Mouse (Mus musculus): Measurements from ENCODE around the gene Nsun2. TPM values are rescaled to one million over a fixed set of nuclear protein-coding genes. Genes with fewer than 3 reads are reported as not detected.

Nsun2 gene
- polyA plus RNA-seq, 1 experiment from 2014 or later, result 110 TPM

DNA sequence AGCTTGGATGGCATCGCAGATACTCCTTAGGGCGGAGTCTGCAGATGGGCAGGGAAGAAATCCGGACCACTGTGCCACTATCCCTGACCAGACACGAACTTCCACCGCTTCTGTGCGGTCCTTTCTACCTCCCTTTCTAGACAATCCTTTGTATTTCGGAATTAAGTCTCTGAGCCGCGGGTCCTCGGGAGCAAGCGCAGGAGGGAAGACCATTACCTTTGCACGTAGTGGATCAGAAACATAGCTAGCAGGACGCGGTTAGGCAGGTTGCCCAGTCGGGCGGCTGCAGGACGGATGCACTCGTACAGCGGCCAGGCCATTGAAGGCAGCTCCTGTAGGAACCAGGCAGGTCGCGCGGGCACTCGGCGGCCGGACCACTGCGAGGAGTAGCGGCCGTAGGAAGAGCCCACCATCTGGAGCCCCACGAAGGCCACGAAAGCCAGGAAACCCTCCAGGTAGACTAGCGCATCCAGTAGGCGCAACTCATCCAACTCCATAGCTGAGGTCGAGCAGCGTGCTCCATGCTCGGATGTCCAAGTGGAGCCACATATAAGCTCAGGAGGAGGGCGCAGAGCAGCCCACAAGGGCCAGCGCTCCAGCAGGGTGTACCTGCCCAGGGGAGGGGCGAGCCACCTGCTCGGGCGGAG lies 77.3 kb downstream of the Nsun2 start:
- H3K27me3 ChIP-seq (ENCODE audit: control insufficient read depth, insufficient read depth, low read length), result no peaks in the 10 kb centered on the region
- H3K9ac ChIP-seq (replicated peaks; ENCODE audit: low read depth, low read length), result peak overlapping the region; percentile 45
- WGBS, result under 1% methylated on average over 40 of the region's 40 CpGs
- H3K4me2 ChIP-seq (replicated peaks; ENCODE audit: low read depth, low read length), result peak overlapping the region; percentile 71
- H3K36me3 ChIP-seq (ENCODE audit: control insufficient read depth, insufficient read depth, low read length), result peaks cover 21% of the 10 kb centered on the region
- H3K27ac ChIP-seq (ENCODE audit: low read length), result no peak overlapping the region
- H3K4me1 ChIP-seq (ENCODE audit: control insufficient read depth, insufficient read depth, low read length), result peaks cover 5% of the 10 kb centered on the region; the same call in 1 of the 2 replicates
- H3K4me3 ChIP-seq (ENCODE audit: low read depth, low read length), result peak overlapping the region; percentile 50
- H3K9me3 ChIP-seq (ENCODE audit: control insufficient read depth, low read depth, low read length), result no peaks in the 10 kb centered on the region
- peak; percentile 7 for ATAC-seq (ENCODE audit: insufficient number of reproducible peaks, insufficient read depth, low FRiP score, low read depth)

DNA sequence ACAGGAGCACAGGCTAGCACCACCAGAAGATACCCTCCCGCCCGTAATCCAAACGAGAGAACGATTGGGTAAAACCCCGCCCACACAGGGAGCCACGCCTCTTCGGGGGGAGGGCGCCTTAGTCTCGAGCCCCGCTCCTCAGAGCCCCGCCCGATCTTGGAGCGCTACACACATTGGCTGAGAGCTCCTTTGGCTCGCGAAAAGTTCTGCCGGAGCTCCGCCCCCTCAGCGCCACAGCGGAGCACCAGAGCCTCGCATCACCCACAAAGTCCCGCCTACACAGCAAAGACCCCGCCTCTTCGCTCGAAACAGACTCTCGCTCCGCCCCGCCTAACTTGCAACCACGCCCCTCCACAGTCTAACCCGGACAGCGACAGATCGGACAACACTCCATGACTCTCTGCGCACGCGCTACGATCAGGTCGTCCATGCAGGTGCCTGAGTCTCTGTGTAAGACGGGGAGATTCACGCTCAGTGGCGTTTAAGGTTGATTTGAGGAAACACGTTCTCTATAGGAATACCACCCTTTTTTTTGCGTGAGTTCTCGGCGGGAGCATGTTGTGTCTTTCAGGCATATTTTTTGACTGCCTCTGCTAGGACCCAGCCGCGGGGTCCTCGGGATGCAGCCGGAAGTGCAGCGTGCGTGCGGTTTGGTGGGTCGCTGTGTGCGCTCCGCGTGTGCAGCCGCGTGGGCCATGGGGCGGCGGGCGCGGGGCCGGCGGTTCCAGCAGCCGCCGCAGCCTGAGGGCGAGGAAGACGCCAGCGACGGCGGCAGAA lies 78.0 kb downstream of the Nsun2 start, which contains the start of gene Srd5a1:
Gene Srd5a1, minus strand, starts transcription at position 45 of the 777 bp plus-strand sequence.
- Histone ChIP-seq H3K27ac (ENCODE audit: low read length) (peak within 1 kb of the TSS; percentile 48; the same call in 1 of the 2 replicates), H3K4me2 (replicated peaks; ENCODE audit: low read depth, low read length) (peak within 1 kb of the TSS; percentile 72), H3K27me3 (ENCODE audit: control insufficient read depth, insufficient read depth, low read length) (no peaks in the 10 kb centered on the region), H3K9ac (replicated peaks; ENCODE audit: low read depth, low read length) (peak within 1 kb of the TSS; percentile 69), H3K4me3 (ENCODE audit: low read depth, low read length) (peak within 1 kb of the TSS; percentile 97), H3K4me1 (ENCODE audit: control insufficient read depth, insufficient read depth, low read length) (peaks cover 5% of the 10 kb centered on the region; the same call in 1 of the 2 replicates), H3K9me3 (ENCODE audit: control insufficient read depth, low read depth, low read length) (no peaks in the 10 kb centered on the region), H3K36me3 (ENCODE audit: control insufficient read depth, insufficient read depth, low read length) (peaks cover 28% of the 10 kb centered on the region)
- ATAC-seq (ENCODE audit: insufficient number of reproducible peaks, insufficient read depth, low FRiP score, low read depth), result peak; percentile 99
- WGBS, result under 1% methylated on average over 69 of the region's 69 CpGs

DNA sequence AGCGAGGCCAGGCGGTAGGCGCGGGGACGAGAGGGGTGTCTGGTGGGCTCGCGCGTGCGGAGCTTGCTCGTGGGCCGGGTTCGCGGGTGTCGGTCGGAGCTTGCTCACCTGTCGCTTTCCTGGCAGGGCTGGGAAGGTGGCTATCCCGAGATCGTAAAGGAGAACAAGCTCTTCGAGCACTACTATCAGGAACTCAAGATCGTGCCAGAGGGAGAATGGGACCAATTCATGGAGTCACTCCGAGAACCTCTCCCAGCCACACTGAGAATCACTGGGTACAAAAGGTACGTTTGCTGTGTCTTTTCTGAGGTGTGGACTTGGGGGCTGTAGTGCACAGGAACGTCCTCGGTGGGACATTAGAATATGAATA lies 78.6 kb downstream of the Nsun2 start:
- no peaks in the 10 kb centered on the region for H3K9me3 ChIP-seq (ENCODE audit: control insufficient read depth, low read depth, low read length)
- peak overlapping the region; percentile 72 for H3K4me2 ChIP-seq (replicated peaks; ENCODE audit: low read depth, low read length)
- no peak for ATAC-seq (ENCODE audit: insufficient number of reproducible peaks, insufficient read depth, low FRiP score, low read depth)
- H3K9ac ChIP-seq (replicated peaks; ENCODE audit: low read depth, low read length), result peak overlapping the region; percentile 69
- peak overlapping the region; percentile 97 for H3K4me3 ChIP-seq (ENCODE audit: low read depth, low read length)
- under 1% methylated on average over 24 of the region's 24 CpGs for WGBS
- no peak overlapping the region for H3K27ac ChIP-seq (ENCODE audit: low read length)
- peaks cover 5% of the 10 kb centered on the region; the same call in 1 of the 2 replicates for H3K4me1 ChIP-seq (ENCODE audit: control insufficient read depth, insufficient read depth, low read length)
- H3K27me3 ChIP-seq (ENCODE audit: control insufficient read depth, insufficient read depth, low read length), result no peaks in the 10 kb centered on the region
- H3K36me3 ChIP-seq (ENCODE audit: control insufficient read depth, insufficient read depth, low read length), result peaks cover 34% of the 10 kb centered on the region

DNA sequence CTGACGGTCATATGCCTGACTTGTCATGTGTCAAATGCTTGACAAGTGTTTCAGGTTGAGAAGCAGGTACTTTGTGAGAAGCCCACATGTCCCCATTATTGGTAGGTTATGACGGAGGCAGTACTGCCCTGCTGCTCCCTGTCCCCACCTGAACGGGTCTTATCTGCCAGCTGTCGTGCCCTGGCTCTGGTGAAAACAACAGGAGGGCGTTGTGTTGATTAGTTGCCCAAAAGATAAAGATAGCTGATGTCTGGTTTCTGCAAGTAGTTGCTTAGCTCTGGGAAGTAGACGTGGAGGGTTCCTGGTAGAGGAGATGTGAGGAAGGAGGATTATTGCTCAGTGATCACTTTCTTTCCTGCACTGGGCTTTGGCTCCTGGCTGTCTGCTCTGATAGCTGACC lies 83.2 kb downstream of the Nsun2 start:
- Histone ChIP-seq H3K9ac (replicated peaks; ENCODE audit: low read depth, low read length) (no peak overlapping the region), H3K27ac (ENCODE audit: low read length) (no peak overlapping the region), H3K36me3 (ENCODE audit: control insufficient read depth, insufficient read depth, low read length) (peaks cover 72% of the 10 kb centered on the region), H3K4me3 (ENCODE audit: low read depth, low read length) (no peak overlapping the region), H3K9me3 (ENCODE audit: control insufficient read depth, low read depth, low read length) (no peaks in the 10 kb centered on the region), H3K4me2 (replicated peaks; ENCODE audit: low read depth, low read length) (no peak overlapping the region), H3K4me1 (ENCODE audit: control insufficient read depth, insufficient read depth, low read length) (peaks cover 5% of the 10 kb centered on the region; the same call in 1 of the 2 replicates), H3K27me3 (ENCODE audit: control insufficient read depth, insufficient read depth, low read length) (no peaks in the 10 kb centered on the region)
- no peak for ATAC-seq (ENCODE audit: insufficient number of reproducible peaks, insufficient read depth, low FRiP score, low read depth)
- 83% methylated on average over 6 of the region's 6 CpGs for WGBS

DNA sequence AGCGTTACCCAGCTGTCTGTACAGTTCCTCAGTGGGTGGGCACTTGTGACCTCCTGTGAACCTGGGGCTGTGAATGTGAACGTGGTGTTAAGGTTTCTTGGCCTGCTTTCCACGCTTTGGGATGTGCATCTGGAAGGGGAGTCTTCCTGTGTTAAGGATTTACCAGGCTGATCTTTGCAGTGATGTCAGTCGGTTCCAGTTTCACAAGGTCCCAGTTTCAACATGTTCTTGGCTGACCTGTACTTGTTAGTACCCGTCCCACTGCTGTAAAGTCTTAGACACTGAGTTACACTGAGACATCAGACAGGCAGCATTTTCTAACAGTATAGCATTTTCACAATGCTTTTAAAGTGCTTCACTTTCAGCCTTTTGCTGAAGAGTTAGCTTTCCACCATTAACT lies 90.3 kb downstream of the Nsun2 start:
- H3K27ac ChIP-seq (ENCODE audit: low read length), result no peak overlapping the region
- H3K36me3 ChIP-seq (ENCODE audit: control insufficient read depth, insufficient read depth, low read length), result peaks cover 80% of the 10 kb centered on the region
- no peaks in the 10 kb centered on the region for H3K4me1 ChIP-seq (ENCODE audit: control insufficient read depth, insufficient read depth, low read length)
- no peak overlapping the region for H3K9ac ChIP-seq (replicated peaks; ENCODE audit: low read depth, low read length)
- ATAC-seq (ENCODE audit: insufficient number of reproducible peaks, insufficient read depth, low FRiP score, low read depth), result no peak
- WGBS, result 82% methylated on average over 5 of the region's 5 CpGs
- H3K27me3 ChIP-seq (ENCODE audit: control insufficient read depth, insufficient read depth, low read length), result no peaks in the 10 kb centered on the region
- H3K4me3 ChIP-seq (ENCODE audit: low read depth, low read length), result no peak overlapping the region
- no peak overlapping the region for H3K4me2 ChIP-seq (replicated peaks; ENCODE audit: low read depth, low read length)
- no peaks in the 10 kb centered on the region for H3K9me3 ChIP-seq (ENCODE audit: control insufficient read depth, low read depth, low read length)

DNA sequence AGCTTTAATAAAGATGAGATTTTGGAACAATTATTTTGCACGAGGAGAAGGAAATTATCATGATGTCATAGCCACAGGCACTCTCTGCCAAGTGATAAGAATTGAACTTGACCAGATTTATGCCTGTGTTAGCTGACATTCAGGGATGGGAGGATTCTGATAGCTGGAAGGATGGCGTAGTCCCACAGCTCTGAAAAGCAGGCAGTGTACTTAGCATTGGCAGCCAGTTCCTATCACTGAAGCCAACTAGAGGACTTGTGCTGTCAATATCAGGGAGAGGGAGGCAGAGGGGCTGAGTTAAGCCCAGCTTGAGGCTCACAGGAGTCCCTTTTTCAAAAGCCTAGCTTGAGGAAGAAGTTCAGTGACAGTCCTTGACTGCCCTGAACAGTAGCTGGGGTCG lies 91.0 kb downstream of the Nsun2 start:
- H3K9ac ChIP-seq (replicated peaks; ENCODE audit: low read depth, low read length), result no peak overlapping the region
- no peaks in the 10 kb centered on the region for H3K27me3 ChIP-seq (ENCODE audit: control insufficient read depth, insufficient read depth, low read length)
- H3K9me3 ChIP-seq (ENCODE audit: control insufficient read depth, low read depth, low read length), result no peaks in the 10 kb centered on the region
- WGBS, result 92% methylated on average over 3 of the region's 3 CpGs
- H3K4me2 ChIP-seq (replicated peaks; ENCODE audit: low read depth, low read length), result no peak overlapping the region
- H3K4me3 ChIP-seq (ENCODE audit: low read depth, low read length), result no peak overlapping the region
- ATAC-seq (ENCODE audit: insufficient number of reproducible peaks, insufficient read depth, low FRiP score, low read depth), result no peak
- no peaks in the 10 kb centered on the region for H3K4me1 ChIP-seq (ENCODE audit: control insufficient read depth, insufficient read depth, low read length)
- peaks cover 80% of the 10 kb centered on the region for H3K36me3 ChIP-seq (ENCODE audit: control insufficient read depth, insufficient read depth, low read length)
- H3K27ac ChIP-seq (ENCODE audit: low read length), result no peak overlapping the region

DNA sequence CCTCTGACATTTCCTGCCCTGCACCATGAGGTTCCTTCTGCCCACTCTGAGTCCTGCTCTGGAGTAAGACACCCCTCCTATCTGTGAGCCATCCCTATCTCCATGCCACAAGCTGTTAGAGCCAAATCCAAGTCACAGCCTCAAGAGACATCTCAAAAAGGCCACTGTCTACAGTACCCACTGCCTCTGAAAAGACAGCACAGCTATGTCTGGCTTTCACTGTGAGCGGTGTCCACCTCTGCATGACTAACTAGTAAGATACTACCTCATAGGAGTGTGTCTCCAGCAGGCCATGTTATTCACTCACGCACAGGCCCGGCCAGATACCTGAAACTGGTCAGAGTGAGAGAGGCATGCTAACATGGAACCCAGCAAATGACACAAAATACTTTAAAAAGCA lies 94.4 kb downstream of the Nsun2 start:
- Histone ChIP-seq H3K4me2 (replicated peaks; ENCODE audit: low read depth, low read length) (no peak overlapping the region), H3K27me3 (ENCODE audit: control insufficient read depth, insufficient read depth, low read length) (no peaks in the 10 kb centered on the region), H3K27ac (ENCODE audit: low read length) (no peak overlapping the region), H3K9ac (replicated peaks; ENCODE audit: low read depth, low read length) (no peak overlapping the region), H3K4me1 (ENCODE audit: control insufficient read depth, insufficient read depth, low read length) (no peaks in the 10 kb centered on the region), H3K36me3 (ENCODE audit: control insufficient read depth, insufficient read depth, low read length) (peaks cover 92% of the 10 kb centered on the region), H3K9me3 (ENCODE audit: control insufficient read depth, low read depth, low read length) (no peaks in the 10 kb centered on the region), H3K4me3 (ENCODE audit: low read depth, low read length) (no peak overlapping the region)
- 98% methylated on average over 3 of the region's 3 CpGs for WGBS
- no peak for ATAC-seq (ENCODE audit: insufficient number of reproducible peaks, insufficient read depth, low FRiP score, low read depth)

DNA sequence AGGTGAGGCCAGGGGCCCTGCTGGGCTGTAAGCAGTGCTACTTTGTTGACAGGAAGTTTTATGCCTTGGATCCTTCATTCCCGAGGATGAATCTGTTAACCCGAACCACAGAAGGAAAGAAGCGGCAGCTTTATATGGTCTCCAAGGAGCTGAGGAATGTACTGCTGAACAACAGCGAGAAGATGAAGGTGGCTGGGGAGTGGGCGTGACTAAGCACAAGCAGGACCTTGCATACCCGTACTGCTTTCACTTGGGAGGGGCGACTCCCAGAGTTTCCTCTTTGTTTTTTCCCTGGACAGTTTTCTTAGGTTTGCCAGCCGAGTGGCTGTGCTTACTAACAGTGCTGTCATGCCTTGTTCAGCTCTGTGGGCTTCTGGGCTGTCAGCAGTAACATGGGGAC lies 97.0 kb downstream of the Nsun2 start:
- Histone ChIP-seq H3K4me1 (ENCODE audit: control insufficient read depth, insufficient read depth, low read length) (no peaks in the 10 kb centered on the region), H3K4me2 (replicated peaks; ENCODE audit: low read depth, low read length) (no peak overlapping the region), H3K27me3 (ENCODE audit: control insufficient read depth, insufficient read depth, low read length) (no peaks in the 10 kb centered on the region), H3K36me3 (ENCODE audit: control insufficient read depth, insufficient read depth, low read length) (peaks cover 96% of the 10 kb centered on the region), H3K9ac (replicated peaks; ENCODE audit: low read depth, low read length) (no peak overlapping the region), H3K4me3 (ENCODE audit: low read depth, low read length) (no peak overlapping the region), H3K9me3 (ENCODE audit: control insufficient read depth, low read depth, low read length) (no peaks in the 10 kb centered on the region), H3K27ac (ENCODE audit: low read length) (no peak overlapping the region)
- 74% methylated on average over 8 of the region's 8 CpGs for WGBS
- ATAC-seq (ENCODE audit: insufficient number of reproducible peaks, insufficient read depth, low FRiP score, low read depth), result no peak
